Mouse (Mus musculus): ENCODE measurements at regions not wholly inside any gene's neighbourhood (a gene's known extent, or its start where the extent isn't known, plus 50 kb on each side); places are given as distances from the start of the nearest gene placed in this dataset.
"Not testable (repeated sequence)": the region's sequence is repeated elsewhere in the genome, so short reads cannot be mapped to it uniquely, and the experiment has no call there.

GRCm38 (mm10) chr3:18731674-18732073 is 783.5 kb downstream of the Cypt12 start:
- DNase-seq (ENCODE audit: extremely low read depth, low read depth, low spot score), result no peak

- DNase-seq (ENCODE audit: extremely low read depth, low read depth, low spot score), result no peak
These were observed 785.3 kb downstream of the Cypt12 start for GRCm38 (mm10) chr3:18733540-18733939.

- DNase-seq (ENCODE audit: extremely low read depth, low read depth, low spot score), result no peak
These were observed 790.7 kb downstream of the Cypt12 start for GRCm38 (mm10) chr3:18738946-18739345.

GRCm38 (mm10) chr3:18740344-18740743 is 792.1 kb downstream of the Cypt12 start:
- no peak for DNase-seq (ENCODE audit: extremely low read depth, low read depth, low spot score)

- no peak for DNase-seq (ENCODE audit: extremely low read depth, low read depth, low spot score)
These were observed 795.3 kb downstream of the Cypt12 start for GRCm38 (mm10) chr3:18743474-18743873.

- no peak for DNase-seq (ENCODE audit: extremely low read depth, low read depth, low spot score)
These were observed 796.0 kb downstream of the Cypt12 start for GRCm38 (mm10) chr3:18744216-18744615.

GRCm38 (mm10) chr3:18746206-18746605 is 798.0 kb downstream of the Cypt12 start:
- DNase-seq (ENCODE audit: extremely low read depth, low read depth, low spot score), result no peak

GRCm38 (mm10) chr3:18746898-18747297 is 798.7 kb downstream of the Cypt12 start:
- no peak for DNase-seq (ENCODE audit: extremely low read depth, low read depth, low spot score)

GRCm38 (mm10) chr3:18751660-18752259 is 803.5 kb downstream of the Cypt12 start:
- no peak for DNase-seq (ENCODE audit: extremely low read depth, low read depth, low spot score)

GRCm38 (mm10) chr3:18764301-18765078 is 816.3 kb downstream of the Cypt12 start:
- DNase-seq (ENCODE audit: extremely low read depth, low read depth, low spot score), result no peak

- DNase-seq (ENCODE audit: extremely low read depth, low read depth, low spot score), result no peak
These were observed 830.3 kb downstream of the Cypt12 start for GRCm38 (mm10) chr3:18778481-18778880.

- no peak for DNase-seq (ENCODE audit: extremely low read depth, low read depth, low spot score)
These were observed 839.4 kb downstream of the Cypt12 start for GRCm38 (mm10) chr3:18787531-18788176.

GRCm38 (mm10) chr3:18802794-18803193 is 825.7 kb downstream of the 1700064H15Rik start:
- DNase-seq (ENCODE audit: extremely low read depth, low read depth, low spot score), result no peak

- not testable (repeated sequence) for DNase-seq (ENCODE audit: extremely low read depth, low read depth, low spot score)
These were observed 799.6 kb downstream of the 1700064H15Rik start for GRCm38 (mm10) chr3:18828788-18829320.

GRCm38 (mm10) chr3:18868117-18868739 is 760.2 kb downstream of the 1700064H15Rik start:
- DNase-seq (ENCODE audit: extremely low read depth, low read depth, low spot score), result no peak

- DNase-seq (ENCODE audit: extremely low read depth, low read depth, low spot score), result no peak
These were observed 759.7 kb downstream of the 1700064H15Rik start for GRCm38 (mm10) chr3:18868758-18869157.

- DNase-seq (ENCODE audit: extremely low read depth, low read depth, low spot score), result no peak
These were observed 751.4 kb downstream of the 1700064H15Rik start for GRCm38 (mm10) chr3:18877060-18877459.

GRCm38 (mm10) chr3:18877572-18877971 is 750.9 kb downstream of the 1700064H15Rik start:
- no peak for DNase-seq (ENCODE audit: extremely low read depth, low read depth, low spot score)

GRCm38 (mm10) chr3:18881186-18881585 is 747.3 kb downstream of the 1700064H15Rik start:
- no peak for DNase-seq (ENCODE audit: extremely low read depth, low read depth, low spot score)

GRCm38 (mm10) chr3:18892813-18893212 is 735.7 kb downstream of the 1700064H15Rik start:
- no peak for DNase-seq (ENCODE audit: extremely low read depth, low read depth, low spot score)

GRCm38 (mm10) chr3:18905769-18906168 is 722.7 kb downstream of the 1700064H15Rik start:
- DNase-seq (ENCODE audit: extremely low read depth, low read depth, low spot score), result no peak
